Mouse (Mus musculus): ENCODE measurements at regions not wholly inside any gene's neighbourhood (a gene's known extent, or its start where the extent isn't known, plus 50 kb on each side); places are given as distances from the start of the nearest gene placed in this dataset.

GRCm38 (mm10) chr17:4319141-4319540 is 623.1 kb upstream of the Nox3 start:
- Histone ChIP-seq H3K36me3 (no peaks in the 10 kb centered on the region), H3K27ac (no peak overlapping the region), H3K4me3 (replicated peaks) (no peak overlapping the region), H3K27me3 (no peaks in the 10 kb centered on the region), H3K4me2 (no peak overlapping the region), H3K9ac (no peak overlapping the region), H3K9me3 (replicated peaks) (no peaks in the 10 kb centered on the region), H3K4me1 (no peaks in the 10 kb centered on the region)
- ATAC-seq (replicated peaks; ENCODE audit: low FRiP score) = no peak
- 64% methylated on average over 4 of the region's 4 CpGs for WGBS

- Histone ChIP-seq H3K36me3 (no peaks in the 10 kb centered on the region), H3K4me1 (no peaks in the 10 kb centered on the region), H3K4me3 (replicated peaks) (no peak overlapping the region), H3K9me3 (replicated peaks) (no peaks in the 10 kb centered on the region), H3K27me3 (no peaks in the 10 kb centered on the region), H3K4me2 (no peak overlapping the region), H3K27ac (no peak overlapping the region), H3K9ac (no peak overlapping the region)
- WGBS = 81% methylated on average over 1 of the region's 1 CpGs
- no peak for ATAC-seq (replicated peaks; ENCODE audit: low FRiP score)
Observed at GRCm38 (mm10) chr17:4328810-4329209, 632.7 kb upstream of the Nox3 start.

GRCm38 (mm10) chr17:4331650-4332049 is 635.6 kb upstream of the Nox3 start:
- no peak for ATAC-seq (replicated peaks; ENCODE audit: low FRiP score)
- H3K4me3 ChIP-seq (replicated peaks) = no peak overlapping the region
- no peak overlapping the region for H3K4me2 ChIP-seq
- no peak overlapping the region for H3K27ac ChIP-seq
- H3K27me3 ChIP-seq = no peaks in the 10 kb centered on the region
- no peaks in the 10 kb centered on the region for H3K4me1 ChIP-seq
- H3K9me3 ChIP-seq (replicated peaks) = no peaks in the 10 kb centered on the region
- 48% methylated on average over 9 of the region's 9 CpGs for WGBS
- no peaks in the 10 kb centered on the region for H3K36me3 ChIP-seq
- no peak overlapping the region for H3K9ac ChIP-seq

GRCm38 (mm10) chr17:4333091-4333490 is 637.0 kb upstream of the Nox3 start:
- 88% methylated on average over 4 of the region's 4 CpGs for WGBS
- no peak for ATAC-seq (replicated peaks; ENCODE audit: low FRiP score)

GRCm38 (mm10) chr17:4353018-4353417 is 641.1 kb upstream of the Arid1b start:
- Histone ChIP-seq H3K4me3 (replicated peaks) (no peak overlapping the region), H3K36me3 (no peaks in the 10 kb centered on the region), H3K9ac (no peak overlapping the region), H3K27me3 (no peaks in the 10 kb centered on the region), H3K4me1 (no peaks in the 10 kb centered on the region), H3K27ac (no peak overlapping the region), H3K4me2 (no peak overlapping the region), H3K9me3 (replicated peaks) (no peaks in the 10 kb centered on the region)
- 47% methylated on average over 1 of the region's 1 CpGs for WGBS
- ATAC-seq (replicated peaks; ENCODE audit: low FRiP score) = no peak

More at GRCm38 (mm10) chr17:4333091-4333490, 637.0 kb upstream of the Nox3 start:
- H3K27ac ChIP-seq = no peak overlapping the region
- no peaks in the 10 kb centered on the region for H3K36me3 ChIP-seq
- no peak overlapping the region for H3K4me3 ChIP-seq (replicated peaks)
- no peaks in the 10 kb centered on the region for H3K27me3 ChIP-seq
- no peaks in the 10 kb centered on the region for H3K4me1 ChIP-seq
- H3K9me3 ChIP-seq (replicated peaks) = no peaks in the 10 kb centered on the region
- no peak overlapping the region for H3K4me2 ChIP-seq
- H3K9ac ChIP-seq = no peak overlapping the region

- Histone ChIP-seq H3K4me1 (no peaks in the 10 kb centered on the region), H3K27ac (no peak overlapping the region), H3K4me3 (replicated peaks) (no peak overlapping the region), H3K4me2 (no peak overlapping the region), H3K9ac (no peak overlapping the region), H3K36me3 (no peaks in the 10 kb centered on the region), H3K27me3 (no peaks in the 10 kb centered on the region), H3K9me3 (replicated peaks) (no peaks in the 10 kb centered on the region)
- WGBS = 87% methylated on average over 5 of the region's 5 CpGs
- ATAC-seq (replicated peaks; ENCODE audit: low FRiP score) = no peak
Observed at GRCm38 (mm10) chr17:4355506-4356218, 638.5 kb upstream of the Arid1b start.

- Histone ChIP-seq H3K9me3 (replicated peaks) (no peaks in the 10 kb centered on the region), H3K9ac (no peak overlapping the region), H3K36me3 (no peaks in the 10 kb centered on the region), H3K27ac (no peak overlapping the region), H3K4me1 (no peaks in the 10 kb centered on the region), H3K27me3 (no peaks in the 10 kb centered on the region), H3K4me2 (no peak overlapping the region), H3K4me3 (replicated peaks) (no peak overlapping the region)
- 62% methylated on average over 4 of the region's 4 CpGs for WGBS
- ATAC-seq (replicated peaks; ENCODE audit: low FRiP score) = no peak
Observed at GRCm38 (mm10) chr17:4360413-4361320, 633.5 kb upstream of the Arid1b start.

- ATAC-seq (replicated peaks; ENCODE audit: low FRiP score) = no peak
- no peak overlapping the region for H3K4me3 ChIP-seq (replicated peaks)
Observed at GRCm38 (mm10) chr17:4365811-4366210, 628.3 kb upstream of the Arid1b start.

GRCm38 (mm10) chr17:4380449-4380848 is 613.7 kb upstream of the Arid1b start:
- ATAC-seq (replicated peaks; ENCODE audit: low FRiP score) = no peak
- WGBS = 91% methylated on average over 1 of the region's 1 CpGs
- Histone ChIP-seq H3K9me3 (replicated peaks) (no peaks in the 10 kb centered on the region), H3K9ac (no peak overlapping the region), H3K27ac (no peak overlapping the region), H3K27me3 (no peaks in the 10 kb centered on the region), H3K36me3 (no peaks in the 10 kb centered on the region), H3K4me1 (no peaks in the 10 kb centered on the region), H3K4me2 (no peak overlapping the region), H3K4me3 (replicated peaks) (no peak overlapping the region)

More at GRCm38 (mm10) chr17:4365811-4366210, 628.3 kb upstream of the Arid1b start:
- Histone ChIP-seq H3K27ac (no peak overlapping the region), H3K27me3 (no peaks in the 10 kb centered on the region), H3K9me3 (replicated peaks) (no peaks in the 10 kb centered on the region), H3K4me1 (no peaks in the 10 kb centered on the region), H3K4me2 (no peak overlapping the region), H3K36me3 (no peaks in the 10 kb centered on the region), H3K9ac (no peak overlapping the region)

GRCm38 (mm10) chr17:4380873-4381272 is 613.3 kb upstream of the Arid1b start:
- H3K4me1 ChIP-seq = no peaks in the 10 kb centered on the region
- no peak overlapping the region for H3K9ac ChIP-seq
- no peak overlapping the region for H3K27ac ChIP-seq
- no peaks in the 10 kb centered on the region for H3K27me3 ChIP-seq
- ATAC-seq (replicated peaks; ENCODE audit: low FRiP score) = no peak
- H3K4me2 ChIP-seq = no peak overlapping the region
- H3K9me3 ChIP-seq (replicated peaks) = no peaks in the 10 kb centered on the region
- H3K36me3 ChIP-seq = no peaks in the 10 kb centered on the region
- no peak overlapping the region for H3K4me3 ChIP-seq (replicated peaks)

GRCm38 (mm10) chr17:4381896-4382685 is 612.0 kb upstream of the Arid1b start:
- Histone ChIP-seq H3K9ac (no peak overlapping the region), H3K9me3 (replicated peaks) (no peaks in the 10 kb centered on the region), H3K4me3 (replicated peaks) (no peak overlapping the region), H3K36me3 (no peaks in the 10 kb centered on the region), H3K27me3 (no peaks in the 10 kb centered on the region), H3K27ac (no peak overlapping the region), H3K4me2 (no peak overlapping the region), H3K4me1 (no peaks in the 10 kb centered on the region)
- 82% methylated on average over 13 of the region's 13 CpGs for WGBS
- no peak for ATAC-seq (replicated peaks; ENCODE audit: low FRiP score)

- H3K4me3 ChIP-seq (replicated peaks) = no peak overlapping the region
- H3K27me3 ChIP-seq = no peaks in the 10 kb centered on the region
- H3K4me1 ChIP-seq = no peaks in the 10 kb centered on the region
- H3K9ac ChIP-seq = no peak overlapping the region
- ATAC-seq (replicated peaks; ENCODE audit: low FRiP score) = no peak
- no peak overlapping the region for H3K4me2 ChIP-seq
- no peaks in the 10 kb centered on the region for H3K36me3 ChIP-seq
- no peaks in the 10 kb centered on the region for H3K9me3 ChIP-seq (replicated peaks)
- no peak overlapping the region for H3K27ac ChIP-seq
Observed at GRCm38 (mm10) chr17:4382716-4383115, 611.4 kb upstream of the Arid1b start.
